Comparison of ENCODE assay signal across 7 mouse cellular contexts in the genomic region with DNA sequence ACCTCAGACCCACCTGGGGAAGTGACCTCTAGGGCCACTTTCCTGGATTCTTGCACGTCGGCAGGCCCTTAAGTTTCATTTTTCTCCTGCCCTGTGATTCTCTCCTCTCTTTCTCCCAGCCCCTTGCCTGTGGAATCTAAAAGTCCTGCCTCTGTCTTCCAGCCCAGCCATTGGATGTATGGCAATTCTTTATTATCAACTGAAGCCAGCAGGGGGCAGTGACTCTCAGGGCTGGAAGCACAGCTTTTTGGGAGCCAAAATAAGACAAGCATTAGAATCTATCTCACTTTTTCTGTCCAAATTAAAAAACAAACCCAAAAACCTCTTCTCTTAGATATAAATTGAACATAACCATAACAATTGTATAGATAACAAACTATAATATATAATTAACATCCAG. TPM values are rescaled to one million over a fixed set of nuclear protein-coding genes. Genes with fewer than 3 reads are reported as not detected.
A peak's percentile ranks its signal among the peaks of the same experiment; 100 is the strongest.
DNase-seq lines count a peak whose midpoint lies in the region; ATAC-seq and TF ChIP-seq lines count a peak whose summit lies in the region.

No protein-coding gene starts in this region.

- TF ChIP-seq CTCF in CH12.LX (conservative IDR thresholded peaks at IDR 0.05 in 1 of 2, IDR thresholded peaks at IDR 0.05 in 1 of 2; ENCODE audit: low read depth in 2 of 2, low read length in 2 of 2) = peak; percentile 25 to 75; a peak in 3 of 4 replicates

- no peaks in the 10 kb centered on the region for H3K27me3 ChIP-seq in intestine, embryonic 14.5 days (replicated peaks; ENCODE audit: control insufficient read depth, insufficient read depth, low read length)
- H3K27me3 ChIP-seq in intestine, embryonic 15.5 days (replicated peaks) = no peaks in the 10 kb centered on the region
- no peaks in the 10 kb centered on the region for H3K27me3 ChIP-seq in CH12.LX (replicated peaks)

- TF ChIP-seq POLR2A in CH12.LX (IDR thresholded peaks at IDR 0.05; ENCODE audit: low read depth, low read length) = no peak

- no peak overlapping the region for H3K4me3 ChIP-seq in intestine, embryonic 14.5 days (ENCODE audit: low read depth, low read length)
- no peak overlapping the region for H3K4me3 ChIP-seq in intestine, embryonic 15.5 days (replicated peaks)
- no peak overlapping the region for H3K4me3 ChIP-seq in CH12.LX (replicated peaks in 1 of 3; ENCODE audit: low read depth in 2 of 3, low read length in 2 of 3, poor library complexity in 1 of 3)

- 88% methylated on average over 2 of the region's 2 CpGs for WGBS in intestine, embryonic 14.5 days
- WGBS in intestine, embryonic 15.5 days = 89% methylated on average over 2 of the region's 2 CpGs

- TF ChIP-seq EP300 in CH12.LX (IDR thresholded peaks at IDR 0.05; ENCODE audit: low read length) = no peak

- dilution Hi-C loops in CH12.LX (cut with MboI; ENCODE audit: extremely low pct_ligation_motif_present, extremely low pct_unique_long_range_greater_than_20kb, low sequenced_read_pairs) = no loop called here

- H3K27ac ChIP-seq in intestine, embryonic 14.5 days (ENCODE audit: low read depth) = no peak overlapping the region
- no peak overlapping the region for H3K27ac ChIP-seq in intestine, embryonic 15.5 days
- H3K27ac ChIP-seq in CH12.LX (ENCODE audit: insufficient read depth, low read depth) = no peak overlapping the region

- in situ Hi-C loops in CH12.LX (cut with MboI; ENCODE audit: low pct_ligation_motif_present, low pct_unique_long_range_greater_than_20kb, low sequenced_read_pairs) = loop anchor here (10.0 kb wide), 1 partner anchor 74 kb away; no protein-coding TSS in a partner anchor

- H3K9me3 ChIP-seq in intestine, embryonic 14.5 days (ENCODE audit: control insufficient read depth, low read length) = no peaks in the 10 kb centered on the region
- no peaks in the 10 kb centered on the region for H3K9me3 ChIP-seq in intestine, embryonic 15.5 days
- H3K9me3 ChIP-seq in CH12.LX (replicated peaks; ENCODE audit: low read length) = no peaks in the 10 kb centered on the region

- H3K4me1 ChIP-seq in intestine, embryonic 14.5 days (replicated peaks; ENCODE audit: control insufficient read depth, insufficient read depth, low read length) = no peaks in the 10 kb centered on the region
- H3K4me1 ChIP-seq in intestine, embryonic 15.5 days (replicated peaks) = no peaks in the 10 kb centered on the region
- 0 out of 4 replicates have a peak, but pooled peaks cover 0 to 3% of the 10 kb centered on the region in 2 experiments for H3K4me1 ChIP-seq in CH12.LX (ENCODE audit: control insufficient read depth in 1 of 2, insufficient read depth in 2 of 2)

- no peaks in the 10 kb centered on the region; the same call in 1 of the 2 replicates for H3K79me2 ChIP-seq in CH12.LX (replicated peaks; ENCODE audit: control insufficient read depth, extremely low read depth, insufficient read depth, poor library complexity, severe bottlenecking)

- H3K4me2 ChIP-seq in intestine, embryonic 14.5 days (ENCODE audit: low read length) = no peak overlapping the region
- no peak overlapping the region for H3K4me2 ChIP-seq in intestine, embryonic 15.5 days (replicated peaks)
- no peak overlapping the region for H3K4me2 ChIP-seq in CH12.LX (ENCODE audit: insufficient read depth, low read depth, poor library complexity, severe bottlenecking)

- TF ChIP-seq RAD21 in CH12.LX (IDR thresholded peaks at IDR 0.05; ENCODE audit: low read depth, low read length) = peak; percentile 57

- ATAC-seq in intestine, embryonic 14.5 days (replicated peaks; ENCODE audit: low FRiP score, low TSS enrichment, low read depth) = no peak
- ATAC-seq in intestine, embryonic 15.5 days = no peak

- H3K36me3 ChIP-seq in intestine, embryonic 14.5 days (ENCODE audit: control insufficient read depth, insufficient read depth, low read length) = peaks cover 92% of the 10 kb centered on the region
- peaks cover 31% of the 10 kb centered on the region for H3K36me3 ChIP-seq in intestine, embryonic 15.5 days
- H3K36me3 ChIP-seq in CH12.LX (replicated peaks in 1 of 2; ENCODE audit: control insufficient read depth in 1 of 2, insufficient read depth in 1 of 2, low read length in 1 of 2) = peaks cover 53 to 92% of the 10 kb centered on the region in 2 experiments

- intact Hi-C loops in left cerebral cortex, postnatal 4 days (cut with DNase I) = no loop called here

- peak; percentile 57 for DNase-seq in intestine, embryonic 14.5 days (ENCODE audit: low spot score)
- DNase-seq in 3T3-L1 (ENCODE audit: low read depth, low spot score) = peak; percentile 77
- DNase-seq in CH12.LX (ENCODE audit: extremely low read depth) = peak; percentile 60
- peak; percentile 13 for DNase-seq in embryo, embryonic 11.5 days (ENCODE audit: low read depth, low spot score)
- peak; percentile 49 for DNase-seq in lung, postnatal 14 days
- no peak for DNase-seq in left cerebral cortex, postnatal 4 days

- H3K9ac ChIP-seq in intestine, embryonic 14.5 days (ENCODE audit: low read length) = no peak overlapping the region
- H3K9ac ChIP-seq in intestine, embryonic 15.5 days = no peak overlapping the region
- H3K9ac ChIP-seq in CH12.LX (ENCODE audit: insufficient read depth, low read depth) = no peak overlapping the region

TF ChIP-seq in CH12.LX, 34 proteins besides CTCF, POLR2A, EP300 and RAD21:
- TF ChIP-seq SMC3 (IDR thresholded peaks at IDR 0.05; ENCODE audit: low read depth, low read length) = peak; percentile 63
- TF ChIP-seq GABPA (IDR thresholded peaks at IDR 0.05; ENCODE audit: insufficient replicate concordance, low read depth, low read length) = no peak
- no peak for TF ChIP-seq UBTF (IDR thresholded peaks at IDR 0.05; ENCODE audit: low read depth, low read length)
- no peak for TF ChIP-seq TCF12 (IDR thresholded peaks at IDR 0.05; ENCODE audit: low read depth, low read length)
- TF ChIP-seq MAZ (IDR thresholded peaks at IDR 0.05; ENCODE audit: low read depth, low read length) = no peak
- TF ChIP-seq ZNF384 (IDR thresholded peaks at IDR 0.05; ENCODE audit: low read depth, low read length) = no peak

RNA-seq across cellular contexts. Expression of a gene that starts 39.8 kb away (rescaled TPM):
- 41.8 and 47.2 TPM in 2 replicates for polyA plus RNA-seq in intestine, embryonic 14.5 days (2014; fragmentation: Nextera tagmentation; extraction: Ambion mirVana)
- 31.2 and 33.8 TPM in 2 replicates for polyA plus RNA-seq in intestine, embryonic 15.5 days (2015; fragmentation: Nextera tagmentation; extraction: Ambion mirVana)
- total RNA-seq in CH12.LX (2012; rRNA removed) = 34.0 and 38.7 TPM in 2 replicates
- 86.8 and 93.5 TPM in 2 replicates for total RNA-seq in CH12.LX (2014; rRNA removed)
- 68.0 and 71.9 TPM in 2 replicates for polyA plus RNA-seq in CH12.LX (2012; ENCODE audit: insufficient read length, low read depth)
- total RNA-seq in left cerebral cortex, postnatal 4 days (2021) = 10 to 100 TPM; 67.8 to 70.3 TPM

RNA-seq across cellular contexts. Expression of a gene that starts 39.9 kb away (rescaled TPM):
- 5.8 and 6.2 TPM in 2 replicates for polyA plus RNA-seq in intestine, embryonic 14.5 days (2014; fragmentation: Nextera tagmentation; extraction: Ambion mirVana)
- polyA plus RNA-seq in intestine, embryonic 15.5 days (2015; fragmentation: Nextera tagmentation; extraction: Ambion mirVana) = 4.3 and 6.4 TPM in 2 replicates
- 49.6 and 55.9 TPM in 2 replicates for total RNA-seq in CH12.LX (2012; rRNA removed)
- 39.4 and 42.8 TPM in 2 replicates for total RNA-seq in CH12.LX (2014; rRNA removed)
- polyA plus RNA-seq in CH12.LX (2012; ENCODE audit: insufficient read length, low read depth) = 83.0 and 93.3 TPM in 2 replicates
- 1 to 10 TPM; 3.1 to 3.6 TPM for total RNA-seq in left cerebral cortex, postnatal 4 days (2021)

RNA-seq across cellular contexts. Expression of a gene that starts 41.9 kb away (rescaled TPM):
- 26.7 and 27.9 TPM in 2 replicates for polyA plus RNA-seq in intestine, embryonic 14.5 days (2014; fragmentation: Nextera tagmentation; extraction: Ambion mirVana)
- polyA plus RNA-seq in intestine, embryonic 15.5 days (2015; fragmentation: Nextera tagmentation; extraction: Ambion mirVana) = 16.0 and 17.2 TPM in 2 replicates
- 21.7 and 24.7 TPM in 2 replicates for total RNA-seq in CH12.LX (2012; rRNA removed)
- 12.0 and 17.3 TPM in 2 replicates for total RNA-seq in CH12.LX (2014; rRNA removed)
- 46.6 and 48.4 TPM in 2 replicates for polyA plus RNA-seq in CH12.LX (2012; ENCODE audit: insufficient read length, low read depth)
- total RNA-seq in left cerebral cortex, postnatal 4 days (2021) = 10 to 100 TPM; 74.9 to 79.6 TPM

Comparison
In these comparisons a context has a peak if more than half of its experiments do, and no peak if none do; other contexts are left out.
1. RNA of a gene that starts 39.9 kb away (polyA plus RNA-seq): 83.0 to 93.3 TPM in CH12.LX; 4.3 to 6.4 TPM in intestine, embryonic 15.5 days and 5.8 to 6.2 TPM in intestine, embryonic 14.5 days; every median in the first group is over 10 times any median in the second.